8 mouse cellular contexts compared by ENCODE assay signal in genomic region chrX:140060886-140061874, GRCm38 (mm10). TPM values are rescaled to one million over a fixed set of nuclear protein-coding genes. Genes with fewer than 3 reads are reported as not detected.
DNase-seq lines count a peak whose midpoint lies in the region.
"Had no signal": no experiment of that assay in that cellular context is flagged by ENCODE, and none has a peak within 500 bp of the region (broad histone marks: within the 10 kb centered on the region; RNA-seq: fewer than 3 reads in every experiment).

No protein-coding gene starts in this region.

- peak overlapping the region; percentile 47 for H3K4me3 ChIP-seq in forebrain, embryonic 10.5 days

- no peak overlapping the region for H3K27ac ChIP-seq in forebrain, embryonic 10.5 days

- 18% methylated on average over 83 of the region's 90 CpGs for WGBS in forebrain, embryonic 10.5 days

- peaks cover 22% of the 10 kb centered on the region for H3K9me3 ChIP-seq in forebrain, embryonic 10.5 days

- no peaks in the 10 kb centered on the region for H3K36me3 ChIP-seq in forebrain, embryonic 10.5 days (replicated peaks)

- DNase-seq in thymus, postnatal 4 days, result peak; percentile 6
- DNase-seq in thymus, adult 18-20 months, result no peak
- DNase-seq in forebrain, embryonic 10.5 days (ENCODE audit: extremely low spot score, low spot score), result peak; percentile 16
- DNase-seq in kidney, adult 9 months, result peak; percentile 1
- peak; percentile 0 for DNase-seq in lung, postnatal 36 days
- DNase-seq in urinary bladder, postnatal 14 days (ENCODE audit: low spot score), result no peak
- no peak for DNase-seq in layer of hippocampus, postnatal 36 days

- peaks cover 75% of the 10 kb centered on the region for H3K27me3 ChIP-seq in forebrain, embryonic 10.5 days (ENCODE audit: poor library complexity, severe bottlenecking)

- H3K4me1 ChIP-seq in forebrain, embryonic 10.5 days, result peaks cover 7% of the 10 kb centered on the region; the same call in 1 of the 2 replicates

RNA-seq across cellular contexts. Expression of gene Nup62cl, which starts 1.3 kb away (rescaled TPM):
- 1.9 and 2.0 TPM in 2 replicates for polyA plus RNA-seq in forebrain, embryonic 10.5 days (2016; fragmentation: Nextera tagmentation; extraction: Ambion mirVana)
- under 1 TPM; 0.17 to 0.43 TPM for total RNA-seq in layer of hippocampus, postnatal 36 days (2021)

RNA-seq across cellular contexts. Expression of gene Pih1h3b, which starts 1.5 kb away (rescaled TPM):
- not detected in 2 replicates for polyA plus RNA-seq in forebrain, embryonic 10.5 days (2016; fragmentation: Nextera tagmentation; extraction: Ambion mirVana)
- not detected for total RNA-seq in layer of hippocampus, postnatal 36 days (2021)
- polyA plus RNA-seq: cerebellum, adult 2 months had no signal

Comparison
In these comparisons a context has a peak if more than half of its experiments do, and no peak if none do; other contexts are left out.
1. DNase-seq: peak in thymus, postnatal 4 days (single experiment), forebrain, embryonic 10.5 days (single experiment), kidney, adult 9 months (single experiment) and lung, postnatal 36 days (single experiment); none in thymus, adult 18-20 months (0 of 2), urinary bladder, postnatal 14 days (single experiment) and layer of hippocampus, postnatal 36 days (0 of 2).